Mouse (Mus musculus) bone marrow macrophage, adult 2 months (primary cell): Measurements from ENCODE around the gene Nme2. TPM values are rescaled to one million over a fixed set of nuclear protein-coding genes. Genes with fewer than 3 reads are reported as not detected.
"Not testable (repeated sequence)": the region's sequence is repeated elsewhere in the genome, so short reads cannot be mapped to it uniquely, and the experiment has no call there.

ENCODE experiments used
- H3K27ac ChIP-seq: 2 replicates; pipeline ENCODE4 v1.5.1; 2012; ENCODE audit warnings: low read depth, low read length; ENCODE audit not compliant: insufficient read depth
- H3K4me1 ChIP-seq: 2 replicates; pipeline ENCODE4 v1.6.1; 2012; ENCODE audit warnings: low read length; ENCODE audit not compliant: control insufficient read depth, insufficient read depth
- H3K4me3 ChIP-seq: 2 replicates; pipeline ENCODE4 v1.5.1; 2012; ENCODE audit warnings: mild to moderate bottlenecking, low read length, moderate library complexity; ENCODE audit not compliant: insufficient read depth
- CTCF ChIP-seq: IDR thresholded peaks from 2 replicates; pipeline ENCODE4 v1.5.1; 2012; ENCODE audit warnings: low read depth, mild to moderate bottlenecking, low read length, moderate library complexity
- POLR2A ChIP-seq: IDR thresholded peaks from 2 replicates; pipeline ENCODE4 v1.6.1; 2012; ENCODE audit warnings: mild to moderate bottlenecking, low read depth, low read length, borderline replicate concordance
- polyA plus RNA-seq: library from polyadenylated mRNA; stranded (reverse); fragments of >200 nt; gene quantifications from 2 replicates; pipeline ENCODE4 v1.2.4, GENCODE M21; 2012; ENCODE audit not compliant: missing spikeins, insufficient read depth, insufficient read length

Nme2 gene
- polyA plus RNA-seq, 1 experiment: 171 TPM

DNA sequence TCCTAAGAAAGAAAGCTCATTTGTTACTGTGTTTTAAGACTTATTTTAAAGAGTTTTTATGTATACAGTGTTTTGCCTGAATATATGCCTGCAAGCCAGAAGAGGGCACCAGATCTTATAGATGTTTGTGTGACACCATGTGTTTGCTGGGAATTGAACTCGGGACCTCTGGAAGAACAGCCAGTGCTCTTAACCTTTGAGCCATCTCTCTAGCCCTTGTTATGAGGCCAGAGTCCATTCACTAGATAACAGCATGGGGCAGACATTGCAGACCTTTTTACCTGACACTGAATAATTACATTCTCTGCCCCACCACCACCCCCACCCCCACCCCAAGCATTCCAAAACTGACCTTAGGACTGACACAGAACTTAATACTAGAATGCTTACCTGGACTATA lies 6.0 kb downstream of the Nme2 start:
- TF ChIP-seq POLR2A (no peak), CTCF (no peak)
- Histone ChIP-seq H3K27ac (no peak overlapping the region), H3K4me1 (peaks cover 7% of the 10 kb centered on the region), H3K4me3 (no peak overlapping the region)

DNA sequence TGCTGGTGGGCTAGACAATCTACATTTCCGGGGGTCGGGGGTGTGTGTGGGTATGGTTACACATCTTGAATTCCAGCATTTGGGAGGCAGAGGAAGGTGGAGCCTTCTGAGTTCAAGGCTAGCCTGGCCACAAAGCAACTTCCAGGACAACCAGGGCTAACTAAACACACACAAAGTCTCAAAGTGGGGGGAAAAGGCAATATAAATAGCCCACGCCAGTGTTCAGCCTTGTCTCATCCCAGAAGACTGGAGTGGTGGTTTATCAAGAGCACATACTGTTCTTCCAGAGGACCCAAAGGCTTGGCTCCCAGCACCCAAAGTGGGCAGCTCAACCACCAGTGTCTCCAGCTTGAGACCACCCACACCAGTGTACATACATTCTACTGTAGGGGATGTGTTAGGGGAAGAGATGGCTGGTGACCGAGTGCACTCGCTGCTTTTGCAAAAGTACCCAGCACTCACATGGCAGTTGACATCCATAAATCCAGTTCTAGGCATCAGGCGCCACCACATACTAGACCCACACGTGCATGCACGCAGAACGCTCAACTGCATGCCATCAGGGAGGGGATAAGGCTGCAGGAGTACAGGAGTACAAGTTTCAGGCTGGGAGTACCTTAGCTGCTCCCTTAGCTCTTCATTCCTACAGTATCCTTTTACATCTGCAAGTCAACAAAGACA lies 7.0 kb downstream of the Nme2 start:
- Histone ChIP-seq H3K27ac (no peak overlapping the region), H3K4me3 (no peak overlapping the region), H3K4me1 (peaks cover 4% of the 10 kb centered on the region)
- no peak for TF ChIP-seq CTCF
- no peak for TF ChIP-seq POLR2A

DNA sequence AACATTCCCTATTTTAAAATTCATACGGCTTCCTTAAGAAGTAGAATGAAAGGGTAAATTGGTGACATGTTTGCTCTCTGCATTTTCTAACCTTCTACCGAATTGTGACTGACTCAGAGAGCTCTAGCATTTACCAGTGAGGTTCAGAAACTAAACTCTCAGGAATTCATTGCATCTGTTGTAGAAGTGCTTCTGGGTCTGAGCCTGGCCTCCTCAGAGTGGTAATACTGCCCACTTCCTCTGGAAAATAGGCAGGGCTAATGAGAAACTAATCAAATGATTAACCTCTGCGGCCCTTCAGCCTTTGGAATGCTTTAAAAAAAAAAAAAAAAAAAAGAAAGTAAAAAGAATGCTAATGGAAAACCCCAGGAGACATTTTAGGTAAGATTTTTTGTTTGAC lies 11.1 kb downstream of the Nme2 start:
- Histone ChIP-seq H3K4me1 (peaks cover 4% of the 10 kb centered on the region), H3K4me3 (no peak overlapping the region), H3K27ac (no peak overlapping the region)
- no peak for TF ChIP-seq POLR2A
- TF ChIP-seq CTCF: no peak

DNA sequence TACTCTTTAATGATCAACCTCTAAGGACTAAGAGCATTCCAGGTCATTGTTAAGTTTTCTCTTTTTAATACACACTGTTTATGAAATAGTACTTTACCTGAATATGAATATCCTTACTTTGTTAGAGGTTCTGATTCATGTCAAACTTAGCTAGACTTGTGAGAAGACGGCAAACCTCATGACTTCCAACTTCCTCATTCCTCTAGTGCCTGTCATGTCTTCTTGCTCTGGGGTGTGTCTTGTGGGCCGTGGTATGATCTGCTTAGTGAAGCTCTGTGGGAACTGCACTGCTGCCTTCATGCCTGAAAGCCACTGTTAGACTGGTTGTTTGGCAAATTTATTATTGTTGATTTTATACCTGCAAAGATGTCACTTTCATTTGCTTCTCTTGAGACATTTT lies 15.2 kb downstream of the Nme2 start:
- H3K4me1 ChIP-seq: peaks cover 4% of the 10 kb centered on the region
- no peak overlapping the region for H3K4me3 ChIP-seq
- TF ChIP-seq POLR2A (no peak), CTCF (no peak)
- H3K27ac ChIP-seq: peak overlapping the region; percentile 13

DNA sequence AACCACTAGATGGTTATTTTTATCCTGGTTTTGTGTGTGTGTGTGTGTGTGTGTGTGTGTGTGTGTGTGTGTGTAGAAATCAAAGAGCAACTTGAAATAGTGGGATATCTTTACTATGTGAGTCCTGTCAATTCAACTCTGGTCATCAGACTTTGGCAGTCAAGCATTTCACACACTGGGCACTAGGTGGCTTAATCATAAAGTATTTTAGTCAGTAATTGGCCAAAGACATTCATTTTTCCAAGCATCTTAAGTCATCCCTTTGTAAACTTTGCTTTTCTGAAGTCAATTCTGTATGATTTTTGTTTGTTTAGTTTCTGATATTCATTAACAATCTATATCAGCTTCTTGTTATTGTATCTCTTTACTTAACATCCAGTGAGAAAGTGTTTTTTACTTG lies 27.0 kb downstream of the Nme2 start:
- TF ChIP-seq POLR2A (no peak), CTCF (no peak)
- no peak overlapping the region for H3K4me3 ChIP-seq
- no peak overlapping the region for H3K27ac ChIP-seq
- no peaks in the 10 kb centered on the region for H3K4me1 ChIP-seq

DNA sequence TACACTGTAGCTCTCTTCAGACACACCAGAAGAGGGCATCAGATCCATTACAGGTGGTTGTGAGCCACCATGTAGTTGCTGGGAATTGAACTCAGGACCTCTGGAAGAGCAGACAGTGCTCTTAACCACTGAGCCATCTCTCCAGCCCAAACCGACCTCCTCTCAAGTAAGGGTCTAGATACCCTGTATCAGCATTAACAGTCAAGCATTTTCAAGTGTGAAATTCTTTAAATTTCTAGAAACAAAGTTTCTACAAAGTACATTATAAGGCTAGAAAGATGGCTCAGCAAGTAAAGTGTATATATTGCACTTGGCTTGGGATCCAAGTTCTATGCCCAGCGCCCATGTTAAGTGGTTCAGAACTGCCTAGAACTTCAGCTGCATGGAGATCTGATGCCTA lies 41.0 kb downstream of the Nme2 start:
- not testable (repeated sequence) for H3K27ac ChIP-seq, H3K4me3 ChIP-seq, H3K4me1 ChIP-seq

DNA sequence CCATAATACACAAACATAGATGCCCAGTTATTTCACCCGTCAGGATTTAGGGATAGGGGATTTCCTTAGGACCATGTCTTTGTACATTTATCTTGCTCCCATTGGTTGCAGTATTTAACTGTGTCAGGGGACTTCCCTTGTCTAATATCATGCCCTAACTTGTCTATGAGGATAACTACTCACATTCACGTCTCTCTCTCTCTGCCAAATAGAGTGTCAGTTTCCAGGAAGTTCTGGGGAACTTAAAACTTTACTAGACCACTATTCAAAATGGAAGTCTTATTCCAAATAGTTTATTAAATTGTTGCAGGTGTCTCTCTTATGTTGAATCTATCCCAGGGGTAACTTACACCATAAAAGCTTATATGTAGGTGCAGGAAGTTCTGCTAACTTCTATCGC lies 44.5 kb downstream of the Nme2 start:
- Histone ChIP-seq H3K27ac (no peak overlapping the region), H3K4me1 (no peaks in the 10 kb centered on the region), H3K4me3 (no peak overlapping the region)
- TF ChIP-seq CTCF (no peak), POLR2A (no peak)

DNA sequence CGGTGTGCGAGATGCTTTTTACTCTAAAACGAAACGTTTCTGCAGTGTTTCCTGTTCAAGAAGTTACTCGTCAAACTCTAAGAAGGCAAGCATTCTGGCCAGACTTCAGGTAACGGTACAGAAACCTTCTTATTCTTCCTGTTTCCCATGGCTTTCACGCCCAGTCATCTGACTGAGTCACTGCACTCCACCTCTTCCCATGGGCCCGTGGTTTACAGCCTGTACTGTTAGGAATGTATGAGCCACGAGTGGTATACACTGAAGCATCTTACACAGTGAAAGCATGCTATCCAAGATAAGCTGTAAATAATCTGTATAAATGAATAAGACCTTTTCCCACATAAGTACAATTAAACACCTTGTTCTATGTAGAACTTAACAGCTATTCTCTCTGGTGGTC lies 47.2 kb downstream of the Nme2 start:
- TF ChIP-seq POLR2A (no peak), CTCF (no peak)
- Histone ChIP-seq H3K27ac (no peak overlapping the region), H3K4me1 (no peaks in the 10 kb centered on the region), H3K4me3 (no peak overlapping the region)

DNA sequence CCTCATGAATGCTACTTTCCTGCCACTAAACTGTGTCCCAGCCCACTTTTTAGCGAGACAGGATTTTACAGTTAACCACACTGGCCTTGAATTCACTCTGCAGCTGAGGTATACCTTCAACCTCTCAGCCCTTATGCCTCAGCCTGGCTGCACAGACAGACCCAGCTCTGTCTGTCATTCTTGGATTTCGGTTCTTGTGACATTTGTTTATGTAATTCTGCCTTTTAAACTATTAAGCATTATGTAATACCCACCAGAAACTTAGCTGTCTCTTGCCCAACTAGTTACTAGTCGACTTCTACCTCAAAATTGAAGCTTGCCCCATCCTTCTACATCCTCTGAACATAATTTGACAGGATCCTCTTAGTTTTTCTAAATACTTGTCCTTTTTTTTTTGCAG lies 48.2 kb downstream of the Nme2 start:
- no peak overlapping the region for H3K4me3 ChIP-seq
- TF ChIP-seq POLR2A: no peak
- no peak for TF ChIP-seq CTCF
- H3K27ac ChIP-seq: no peak overlapping the region
- H3K4me1 ChIP-seq: no peaks in the 10 kb centered on the region

DNA sequence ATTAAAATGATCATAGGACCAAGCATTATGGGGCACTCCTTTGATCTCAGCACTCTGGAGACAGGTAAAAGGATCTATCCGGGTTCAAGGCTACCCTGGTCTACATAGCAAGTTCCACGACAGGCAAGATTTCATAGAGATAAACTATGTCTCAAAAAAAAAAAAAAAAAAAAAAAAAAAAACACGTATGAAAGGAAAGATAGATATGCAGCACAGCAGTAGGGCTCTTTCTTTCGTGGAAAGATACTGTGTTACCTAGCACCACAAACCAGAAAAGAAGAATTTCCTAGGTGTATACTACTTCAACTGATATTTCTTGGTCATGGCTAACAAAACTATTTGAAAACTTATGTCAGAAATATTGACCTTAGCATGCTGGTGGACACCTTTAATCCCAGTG lies 49.2 kb downstream of the Nme2 start:
- Histone ChIP-seq H3K4me3 (no peak overlapping the region), H3K4me1 (no peaks in the 10 kb centered on the region), H3K27ac (no peak overlapping the region)
- TF ChIP-seq CTCF (no peak), POLR2A (no peak)

Other genes with a start within 250 kb of the Nme2 start
- 10.3 and 10.5 TPM in 2 replicates for gene Utp18, start 70.5 kb downstream of the Nme2 start, polyA plus RNA-seq
- gene Mbtd1, start 70.4 kb downstream of the Nme2 start, polyA plus RNA-seq: 25.9 and 34.1 TPM in 2 replicates
- gene Gm20390, start 12.0 kb upstream of the Nme2 start, polyA plus RNA-seq: 49.0 and 57.1 TPM in 2 replicates
- gene Nme1, start 12.3 kb upstream of the Nme2 start, polyA plus RNA-seq: 14.4 and 23.0 TPM in 2 replicates
- 62.3 and 62.4 TPM in 2 replicates for gene Spag9, start 39.8 kb upstream of the Nme2 start, polyA plus RNA-seq